Mouse (Mus musculus) cortical plate, adult 2 months (tissue): ENCODE measurements around the gene Gm49320.

Experiments
- CTCF ChIP-seq: fragments of 200-500 bp; IDR thresholded peaks from 2 replicates; pipeline ENCODE4 v1.5.1; 2011; ENCODE audit warnings: mild to moderate bottlenecking, control low read depth, low read length; ENCODE audit not compliant: insufficient read depth; ENCODE audit errors: extremely low read depth
- POLR2A ChIP-seq: fragments of 200-500 bp; IDR thresholded peaks from 2 replicates; pipeline ENCODE4 v1.6.1; 2011; ENCODE audit warnings: mild to moderate bottlenecking, low read length, control low read depth; ENCODE audit not compliant: insufficient read depth; ENCODE audit errors: extremely low read depth

GRCm38 (mm10) chr8:4265160-4265914 lies 26.7 kb downstream of the Gm49320 start:
- TF ChIP-seq POLR2A: 0 out of 2 replicates have a peak, but pooled peaks have one; percentile 10
- TF ChIP-seq CTCF: no peak
